ENCODE assay signal across 8 mouse cellular contexts in the genomic region with DNA sequence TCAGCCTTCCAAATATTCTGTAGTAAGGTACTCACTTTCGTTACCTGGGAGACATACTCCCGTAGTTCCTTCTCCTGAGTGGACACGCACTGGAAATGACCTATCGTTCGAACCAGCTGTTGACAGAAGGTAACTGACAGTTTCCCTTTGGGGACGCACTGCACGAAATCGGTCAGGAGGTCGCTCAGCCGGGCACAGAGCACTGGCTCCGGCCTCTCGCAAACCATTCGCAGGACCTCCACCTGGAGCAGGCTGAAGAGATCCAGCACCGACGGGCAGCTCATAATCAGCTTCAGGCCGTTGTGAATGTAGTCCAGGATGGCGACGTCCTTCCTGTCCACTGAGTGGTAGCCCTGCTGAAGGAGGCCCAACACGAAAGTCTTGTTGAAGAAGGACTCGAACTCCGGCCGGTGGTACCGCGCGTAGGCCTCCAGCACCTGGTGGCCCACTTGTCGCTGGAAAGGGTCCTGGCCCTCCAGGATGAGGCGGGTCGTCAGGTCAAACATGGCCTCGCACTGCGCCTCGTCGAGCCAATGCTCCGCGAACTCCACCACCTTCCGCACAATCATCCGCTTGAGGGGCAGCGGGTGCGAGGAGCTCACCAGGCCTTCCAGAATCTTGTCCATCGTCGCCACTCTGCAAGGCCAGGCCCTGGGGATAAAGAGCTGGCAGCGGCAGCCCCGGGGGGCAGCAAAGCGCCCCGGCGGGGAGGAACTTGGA. TPM values are rescaled to one million over a fixed set of nuclear protein-coding genes. Genes with fewer than 3 reads are reported as not detected.
DNase-seq lines count a peak whose midpoint lies in the region; ATAC-seq lines count a peak whose summit lies in the region.

No protein-coding gene starts in this region.

- H3K9ac ChIP-seq in limb, embryonic 11.5 days (ENCODE audit: low read length): peak overlapping the region; percentile 75
- peak overlapping the region; percentile 92 for H3K9ac ChIP-seq in midbrain, embryonic 13.5 days (replicated peaks)

- no peaks in the 10 kb centered on the region for H3K9me3 ChIP-seq in limb, embryonic 11.5 days (ENCODE audit: control insufficient read depth, low read length)
- H3K9me3 ChIP-seq in midbrain, embryonic 13.5 days: no peaks in the 10 kb centered on the region

- H3K4me1 ChIP-seq in brown adipose tissue, adult 24 weeks (ENCODE audit: control insufficient read depth, insufficient read depth, insufficient read length, low read length): peaks cover 2% of the 10 kb centered on the region; the same call in 1 of the 2 replicates
- no peaks in the 10 kb centered on the region; the same call in 1 of the 2 replicates for H3K4me1 ChIP-seq in limb, embryonic 11.5 days (ENCODE audit: control insufficient read depth, insufficient read depth, low read length)
- peaks cover 47% of the 10 kb centered on the region for H3K4me1 ChIP-seq in midbrain, embryonic 13.5 days (replicated peaks)

- 4% methylated on average over 45 of the region's 45 CpGs for WGBS in limb, embryonic 11.5 days
- WGBS in midbrain, embryonic 13.5 days: 5% methylated on average over 45 of the region's 45 CpGs

- H3K27me3 ChIP-seq in limb, embryonic 11.5 days (ENCODE audit: control insufficient read depth, insufficient read depth, low read length): no peaks in the 10 kb centered on the region
- H3K27me3 ChIP-seq in midbrain, embryonic 13.5 days: no peaks in the 10 kb centered on the region

- peak; percentile 9 for DNase-seq in right cerebral cortex, postnatal 14 days
- DNase-seq in right cerebral cortex, adult 2 months (ENCODE audit: low spot score in 2 of 2): no peak
- DNase-seq in gastrocnemius, postnatal 25 days: peak; percentile 14
- DNase-seq in limb, embryonic 11.5 days (ENCODE audit: low spot score): no peak
- DNase-seq in adipocyte (ENCODE audit: low spot score): no peak
- no peak for DNase-seq in layer of hippocampus, adult 18-20 months (ENCODE audit: low spot score in 2 of 2)

- no peak for ATAC-seq in limb, embryonic 11.5 days (ENCODE audit: insufficient number of reproducible peaks, low FRiP score, low TSS enrichment, low read depth)
- no peak; the same call in 1 of the 2 replicates for ATAC-seq in midbrain, embryonic 13.5 days

- H3K4me3 ChIP-seq in brown adipose tissue, adult 24 weeks (ENCODE audit: insufficient read depth, low read depth, low read length): peak overlapping the region; percentile 92
- H3K4me3 ChIP-seq in limb, embryonic 11.5 days (ENCODE audit: low read depth, low read length): peak overlapping the region; percentile 95
- H3K4me3 ChIP-seq in midbrain, embryonic 13.5 days (replicated peaks): peak overlapping the region; percentile 87

- peak overlapping the region; percentile 69 for H3K27ac ChIP-seq in brown adipose tissue, adult 24 weeks (replicated peaks; ENCODE audit: low read depth, low read length)
- H3K27ac ChIP-seq in limb, embryonic 11.5 days (replicated peaks; ENCODE audit: low read depth, low read length): no peak overlapping the region
- H3K27ac ChIP-seq in midbrain, embryonic 13.5 days: peak overlapping the region; percentile 62; the same call in 1 of the 2 replicates

- H3K36me3 ChIP-seq in limb, embryonic 11.5 days (ENCODE audit: control insufficient read depth, insufficient read depth, low read length): no peaks in the 10 kb centered on the region
- peaks cover 8% of the 10 kb centered on the region for H3K36me3 ChIP-seq in midbrain, embryonic 13.5 days

- H3K4me2 ChIP-seq in limb, embryonic 11.5 days (ENCODE audit: low read depth, severe bottlenecking): peak overlapping the region; percentile 97
- peak overlapping the region; percentile 99 for H3K4me2 ChIP-seq in midbrain, embryonic 13.5 days (replicated peaks)

RNA-seq across cellular contexts. Expression of gene Usp38, which starts 0.8 kb away (rescaled TPM):
- polyA plus RNA-seq in brown adipose tissue, adult 24 weeks (2012; ENCODE audit: insufficient read depth, insufficient read length, missing spikeins): 8.8 and 10.6 TPM in 2 replicates
- total RNA-seq in gastrocnemius, postnatal 25 days (2021): 10 to 100 TPM; 16.8 to 17.8 TPM
- polyA plus RNA-seq in limb, embryonic 11.5 days (2014; fragmentation: Nextera tagmentation; extraction: Ambion mirVana): 27.2 and 27.7 TPM in 2 replicates
- polyA plus RNA-seq in midbrain, embryonic 13.5 days (2015; fragmentation: Nextera tagmentation; extraction: Ambion mirVana): 20.3 and 20.6 TPM in 2 replicates
- total RNA-seq in layer of hippocampus, adult 18-20 months (2021): 10 to 100 TPM; 23.4 to 23.5 TPM

Comparison
In these comparisons a context has a peak if more than half of its experiments do, and no peak if none do; other contexts are left out.
1. DNase-seq: peak in right cerebral cortex, postnatal 14 days (single experiment) and gastrocnemius, postnatal 25 days (single experiment); none in right cerebral cortex, adult 2 months (0 of 2), limb, embryonic 11.5 days (single experiment), adipocyte (single experiment) and layer of hippocampus, adult 18-20 months (0 of 2).
2. Peak in every context shown above with its lines, with median percentiles within 50 percentile points of each other: H3K4me3 ChIP-seq.